Mouse (Mus musculus) neural tube, embryonic 15.5 days (tissue): ENCODE data around the gene Gm10053. TPM values are rescaled to one million over a fixed set of nuclear protein-coding genes. Genes with fewer than 3 reads are reported as not detected.

Experiments
- ATAC-seq: fragments of 200-750 bp; cut with Nextera tagmentation; 2 replicates; pipeline ENCODE4 v1.8.0; 2017; ENCODE audit warnings: mild to moderate bottlenecking, moderate TSS enrichment, moderate library complexity; ENCODE audit not compliant: low FRiP score
- H3K27ac ChIP-seq: fragments of 300-500 bp; sonication (generic); replicated peaks from 2 replicates; pipeline ENCODE4 v1.5.1; 2015; ENCODE audit warnings: mild to moderate bottlenecking, inconsistent platforms
- H3K27me3 ChIP-seq: fragments of 300-500 bp; sonication (generic); replicated peaks from 2 replicates; pipeline ENCODE4 v1.6.1; 2015; ENCODE audit warnings: inconsistent platforms
- H3K36me3 ChIP-seq: fragments of 300-500 bp; sonication (generic); 2 replicates; pipeline ENCODE4 v1.6.1; 2015; ENCODE audit warnings: inconsistent platforms
- H3K4me1 ChIP-seq: fragments of 300-500 bp; sonication (generic); 2 replicates; pipeline ENCODE4 v1.6.1; 2015; ENCODE audit warnings: inconsistent platforms
- H3K4me2 ChIP-seq: fragments of 300-500 bp; sonication (generic); 2 replicates; pipeline ENCODE4 v1.6.1; 2015; ENCODE audit warnings: inconsistent platforms, mild to moderate bottlenecking, moderate library complexity
- H3K4me3 ChIP-seq: fragments of 300-500 bp; sonication (generic); replicated peaks from 2 replicates; pipeline ENCODE4 v1.5.1; 2015; ENCODE audit warnings: mild to moderate bottlenecking, inconsistent platforms
- H3K9ac ChIP-seq: fragments of 300-500 bp; sonication (generic); replicated peaks from 2 replicates; pipeline ENCODE4 v1.6.1; 2015; ENCODE audit warnings: mild to moderate bottlenecking, inconsistent platforms
- H3K9me3 ChIP-seq: fragments of 300-500 bp; sonication (generic); replicated peaks from 2 replicates; pipeline ENCODE4 v1.6.1; 2016; ENCODE audit warnings: inconsistent platforms
- WGBS: fragments of 180-500 bp; shearing (Covaris S2); methylation state at CpG from one replicate; pipeline ENCODE4 v1.1.7; 2015; ENCODE audit warnings: mixed read lengths; 5-methylcytosine and 5-hydroxymethylcytosine counted together
- polyA plus RNA-seq: library from polyadenylated mRNA; unstranded; fragments of >200 nt; fragmentation: Nextera tagmentation; extraction: Ambion mirVana; gene quantifications from 2 replicates; pipeline ENCODE4 v1.2.1, GENCODE M21; 2015

Gene Gm10053
- polyA plus RNA-seq, 1 experiment from 2014 or later: 341 TPM

DNA sequence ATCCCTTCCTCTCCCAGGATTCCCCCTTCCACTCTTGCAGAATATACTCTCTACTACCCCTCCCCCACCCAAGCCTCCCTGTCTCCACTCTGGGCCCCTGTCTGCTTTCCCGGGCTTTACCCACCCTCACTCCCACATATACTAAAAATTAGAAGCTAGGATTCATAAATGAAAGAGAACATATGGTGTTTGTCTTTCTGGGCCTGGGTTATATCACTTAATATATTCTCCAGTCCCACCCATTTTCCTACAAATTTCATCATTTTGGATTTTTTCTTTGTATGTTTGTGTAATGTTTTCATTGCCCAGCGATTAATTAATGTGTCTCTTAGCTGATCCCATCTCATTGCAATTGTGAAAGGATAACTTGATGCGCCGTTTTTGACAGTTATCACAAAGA is 5.8 kb downstream of the Gm10053 start:
- no peaks in the 10 kb centered on the region for H3K4me1 ChIP-seq
- no peaks in the 10 kb centered on the region for H3K36me3 ChIP-seq
- no peak overlapping the region for H3K27ac ChIP-seq
- H3K9me3 ChIP-seq: no peaks in the 10 kb centered on the region
- no peak overlapping the region for H3K4me2 ChIP-seq
- no peak for ATAC-seq
- WGBS: 80% methylated on average over 4 of the region's 4 CpGs
- no peak overlapping the region for H3K9ac ChIP-seq
- peaks cover 11% of the 10 kb centered on the region; the same call in 1 of the 2 replicates for H3K27me3 ChIP-seq
- H3K4me3 ChIP-seq: no peak overlapping the region

DNA sequence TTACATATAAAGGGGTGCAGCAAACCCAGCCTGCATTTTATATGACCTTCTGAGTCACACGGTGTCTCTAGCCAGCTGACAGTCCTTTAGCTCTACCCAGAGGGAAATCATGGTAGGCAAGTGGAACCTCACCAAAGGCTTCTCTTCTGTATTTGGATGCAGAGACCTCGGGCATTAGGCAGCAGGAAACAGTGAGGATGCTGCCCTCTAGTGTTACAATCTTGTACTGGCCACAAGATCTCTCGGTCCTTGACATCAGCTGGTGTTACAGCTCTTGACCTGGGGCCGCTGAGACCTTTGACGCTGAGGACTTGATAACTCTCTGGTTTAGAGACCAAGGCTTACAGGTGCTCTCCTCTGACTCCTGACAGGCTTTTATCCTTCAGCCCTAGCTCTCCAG is 10.0 kb downstream of the Gm10053 start:
- H3K9me3 ChIP-seq: no peaks in the 10 kb centered on the region
- no peaks in the 10 kb centered on the region for H3K36me3 ChIP-seq
- WGBS: 9% methylated on average over 5 of the region's 5 CpGs
- H3K9ac ChIP-seq: no peak overlapping the region
- no peak overlapping the region for H3K4me3 ChIP-seq
- peak; percentile 69; the same call in 1 of the 2 replicates for ATAC-seq
- H3K4me1 ChIP-seq: no peaks in the 10 kb centered on the region
- no peak overlapping the region for H3K27ac ChIP-seq
- H3K27me3 ChIP-seq: peaks cover 20% of the 10 kb centered on the region; the same call in 1 of the 2 replicates
- no peak overlapping the region for H3K4me2 ChIP-seq

DNA sequence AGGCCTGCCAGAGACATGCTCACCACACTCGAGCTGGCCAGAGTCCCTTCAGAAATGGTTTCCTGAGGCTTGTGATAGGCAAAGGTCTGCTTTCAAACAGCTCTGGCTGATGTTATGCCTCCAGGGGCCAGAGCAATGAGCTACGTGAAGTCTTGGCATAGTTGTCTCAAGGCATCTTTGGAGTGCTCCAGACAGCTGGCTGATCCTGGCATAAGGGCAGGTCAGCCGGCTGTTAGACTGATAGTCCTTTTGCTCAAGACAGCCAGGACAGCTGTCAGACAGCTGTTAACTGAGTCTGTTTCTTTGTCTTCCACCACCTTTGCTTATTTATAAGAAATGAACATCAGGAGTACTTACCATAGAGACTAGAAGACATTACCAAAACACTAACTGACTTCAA is 11.4 kb downstream of the Gm10053 start:
- Histone ChIP-seq H3K4me2 (no peak overlapping the region), H3K4me1 (no peaks in the 10 kb centered on the region), H3K27me3 (peaks cover 20% of the 10 kb centered on the region; the same call in 1 of the 2 replicates), H3K4me3 (no peak overlapping the region), H3K9ac (no peak overlapping the region), H3K27ac (no peak overlapping the region), H3K9me3 (no peaks in the 10 kb centered on the region), H3K36me3 (no peaks in the 10 kb centered on the region)
- ATAC-seq: no peak
- WGBS: 82% methylated on average over 3 of the region's 3 CpGs

DNA sequence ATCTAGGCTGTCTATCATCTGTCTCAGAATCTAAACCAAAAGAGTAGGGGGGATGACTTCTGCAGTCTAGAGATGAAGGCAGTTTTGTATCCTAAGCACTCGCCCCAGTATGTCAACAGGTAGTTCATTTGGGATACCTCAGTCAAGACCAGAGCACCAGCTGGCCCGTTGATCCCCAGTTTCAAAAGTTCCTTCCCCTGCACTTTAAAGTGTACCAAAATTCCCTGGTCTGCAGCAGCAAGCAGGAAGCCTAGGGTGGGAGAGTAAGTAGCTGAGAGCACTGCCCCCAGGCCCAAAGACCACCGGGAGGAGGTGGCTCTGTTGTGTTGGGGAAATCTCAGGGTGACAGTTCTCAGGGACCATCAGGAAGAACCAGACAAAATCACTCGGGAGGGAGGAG is 21.1 kb downstream of the Gm10053 start:
- H3K36me3 ChIP-seq: no peaks in the 10 kb centered on the region
- H3K4me1 ChIP-seq: peaks cover 26% of the 10 kb centered on the region
- H3K27me3 ChIP-seq: peaks cover 62% of the 10 kb centered on the region
- H3K27ac ChIP-seq: no peak overlapping the region
- 11% methylated on average over 4 of the region's 4 CpGs for WGBS
- H3K9ac ChIP-seq: no peak overlapping the region
- H3K9me3 ChIP-seq: no peaks in the 10 kb centered on the region
- no peak overlapping the region for H3K4me3 ChIP-seq
- ATAC-seq: no peak
- no peak overlapping the region for H3K4me2 ChIP-seq

DNA sequence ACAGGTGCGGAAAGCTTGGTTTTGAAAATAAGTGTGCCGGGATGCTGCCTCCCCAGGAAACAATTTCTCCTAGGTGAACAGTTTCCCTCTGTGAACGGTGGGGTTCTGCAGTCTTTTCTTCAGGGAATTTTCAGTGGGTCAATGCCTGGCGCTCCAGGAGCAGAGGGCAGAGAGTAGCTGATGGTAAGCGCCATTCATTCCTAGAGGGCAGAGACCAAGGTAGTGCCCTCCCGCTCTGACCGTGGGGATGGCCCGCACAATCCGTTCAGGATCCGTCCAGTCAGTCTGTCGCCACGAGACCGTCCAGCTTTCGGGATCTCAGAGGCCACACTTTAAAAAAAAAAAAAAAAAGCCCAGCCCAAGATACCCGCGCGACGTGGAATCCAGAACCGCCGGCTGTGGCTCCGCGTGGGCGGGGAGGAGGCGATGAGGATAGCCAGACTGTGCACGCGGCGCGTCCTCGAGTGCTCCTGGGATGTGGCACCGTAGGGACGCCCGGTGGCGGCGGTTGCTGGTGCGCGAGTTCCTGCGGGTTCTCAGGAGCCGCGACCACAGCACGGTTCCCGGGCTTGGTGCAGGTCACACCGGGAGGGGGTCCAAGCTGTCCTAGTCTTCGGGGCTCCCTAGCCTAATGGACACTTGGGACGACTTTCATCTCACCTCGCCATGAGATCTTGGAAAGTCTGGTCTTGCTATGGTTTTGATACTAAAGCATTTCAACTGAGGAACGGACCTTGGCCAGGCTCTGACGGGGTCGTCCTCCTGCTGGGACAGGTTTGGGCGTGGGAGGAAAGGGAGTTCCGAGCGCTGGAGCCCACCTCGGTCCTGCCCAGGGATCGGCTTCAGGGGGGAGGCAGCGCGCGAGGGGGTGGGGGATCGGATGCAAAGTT is 21.8 kb downstream of the Gm10053 start:
- Histone ChIP-seq H3K36me3 (no peaks in the 10 kb centered on the region), H3K27me3 (peaks cover 69% of the 10 kb centered on the region), H3K4me1 (peaks cover 26% of the 10 kb centered on the region), H3K9ac (no peak overlapping the region), H3K27ac (no peak overlapping the region), H3K9me3 (no peaks in the 10 kb centered on the region), H3K4me3 (no peak overlapping the region; the same call in 1 of the 2 replicates), H3K4me2 (peak overlapping the region; percentile 32)
- no peak for ATAC-seq
- WGBS: under 1% methylated on average over 57 of the region's 57 CpGs

DNA sequence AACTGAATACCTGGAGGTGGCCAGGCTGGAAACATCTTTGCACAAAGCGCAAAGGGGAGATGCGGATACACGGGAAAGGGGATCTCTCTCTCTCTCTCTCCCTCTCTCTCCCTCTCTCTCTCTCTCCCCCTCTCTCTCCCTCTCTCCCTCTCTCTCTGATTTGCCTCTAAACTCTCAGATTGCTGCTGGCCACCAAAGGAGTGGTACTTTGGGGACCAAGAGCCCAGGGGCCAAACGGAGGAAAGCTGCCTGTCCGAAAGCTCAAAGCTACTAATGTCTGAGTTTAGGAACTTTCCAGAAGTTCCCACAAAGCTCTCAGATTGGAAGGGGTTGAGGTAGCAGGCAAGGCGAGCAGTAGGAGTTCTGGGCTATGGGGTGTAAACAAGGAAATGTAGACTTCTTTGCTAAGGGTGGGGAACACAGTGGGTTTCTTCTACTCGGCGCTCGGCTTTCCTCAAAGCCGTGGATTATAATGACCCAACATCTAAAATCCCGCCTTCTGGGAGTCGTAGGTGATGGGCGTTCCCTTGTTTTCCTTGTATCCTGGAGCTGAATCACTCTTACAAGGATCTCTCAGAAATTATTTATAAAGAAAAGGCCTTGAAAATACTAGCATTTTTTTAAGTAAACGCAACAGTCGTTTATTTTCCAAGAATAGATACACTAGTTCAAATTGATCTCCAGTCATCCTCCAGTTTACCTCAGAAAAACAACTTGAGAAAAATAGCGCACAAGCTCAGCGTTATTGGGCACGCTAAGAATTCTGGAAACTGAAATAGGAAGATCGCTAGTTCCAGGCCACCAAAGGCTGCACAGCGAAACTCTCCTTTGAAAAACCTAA is 22.6 kb downstream of the Gm10053 start:
- H3K4me2 ChIP-seq: no peak overlapping the region
- no peak overlapping the region for H3K27ac ChIP-seq
- WGBS: under 1% methylated on average over 20 of the region's 20 CpGs
- H3K4me3 ChIP-seq: no peak overlapping the region
- H3K9me3 ChIP-seq: no peaks in the 10 kb centered on the region
- H3K9ac ChIP-seq: no peak overlapping the region
- ATAC-seq: no peak
- H3K27me3 ChIP-seq: peaks cover 78% of the 10 kb centered on the region
- H3K36me3 ChIP-seq: no peaks in the 10 kb centered on the region
- peaks cover 26% of the 10 kb centered on the region for H3K4me1 ChIP-seq

DNA sequence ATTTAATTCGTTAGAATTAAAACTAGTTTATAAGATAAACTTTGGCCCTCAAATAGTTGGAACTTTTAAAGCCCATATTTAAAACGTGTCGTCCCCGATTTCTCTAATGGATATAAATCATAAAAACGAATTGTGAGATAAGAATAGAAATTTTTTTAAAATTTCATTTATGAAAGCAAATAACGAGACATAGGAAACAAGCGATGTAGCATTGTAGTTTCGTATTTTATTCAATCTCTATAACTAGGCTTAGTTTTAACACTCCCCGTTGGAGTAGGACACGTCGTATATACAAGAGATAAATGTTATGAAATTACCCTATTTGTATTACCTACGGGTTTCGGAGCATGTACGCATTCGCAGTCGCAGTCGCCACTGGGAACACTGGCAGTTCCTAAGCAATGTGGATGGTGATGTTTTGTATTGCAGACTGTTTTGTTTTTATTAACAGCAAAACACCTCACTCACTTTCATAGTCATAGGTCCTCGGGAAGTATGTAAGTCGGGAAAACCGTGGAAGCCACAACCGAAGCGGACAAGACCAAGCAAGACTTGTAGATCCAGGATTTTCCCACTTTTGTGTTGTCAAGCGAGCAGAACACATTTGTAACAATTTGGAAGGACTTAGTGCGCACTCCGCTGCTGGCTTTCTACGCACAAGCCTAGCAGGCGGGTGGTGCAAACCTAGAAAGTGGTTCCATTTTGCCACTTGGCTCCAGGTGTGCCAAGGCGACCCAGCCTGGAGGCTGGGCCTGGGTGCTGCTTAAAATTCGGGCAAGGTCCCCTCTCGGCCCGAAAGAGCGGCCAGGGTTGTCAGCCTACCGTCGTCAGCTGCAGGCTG is 23.5 kb downstream of the Gm10053 start:
- Histone ChIP-seq H3K27me3 (peaks cover 81% of the 10 kb centered on the region), H3K4me3 (peak overlapping the region; percentile 35), H3K4me1 (peaks cover 26% of the 10 kb centered on the region), H3K27ac (no peak overlapping the region), H3K9ac (no peak overlapping the region), H3K4me2 (peak overlapping the region; percentile 68), H3K36me3 (no peaks in the 10 kb centered on the region), H3K9me3 (no peaks in the 10 kb centered on the region)
- WGBS: 2% methylated on average over 34 of the region's 34 CpGs
- no peak for ATAC-seq

DNA sequence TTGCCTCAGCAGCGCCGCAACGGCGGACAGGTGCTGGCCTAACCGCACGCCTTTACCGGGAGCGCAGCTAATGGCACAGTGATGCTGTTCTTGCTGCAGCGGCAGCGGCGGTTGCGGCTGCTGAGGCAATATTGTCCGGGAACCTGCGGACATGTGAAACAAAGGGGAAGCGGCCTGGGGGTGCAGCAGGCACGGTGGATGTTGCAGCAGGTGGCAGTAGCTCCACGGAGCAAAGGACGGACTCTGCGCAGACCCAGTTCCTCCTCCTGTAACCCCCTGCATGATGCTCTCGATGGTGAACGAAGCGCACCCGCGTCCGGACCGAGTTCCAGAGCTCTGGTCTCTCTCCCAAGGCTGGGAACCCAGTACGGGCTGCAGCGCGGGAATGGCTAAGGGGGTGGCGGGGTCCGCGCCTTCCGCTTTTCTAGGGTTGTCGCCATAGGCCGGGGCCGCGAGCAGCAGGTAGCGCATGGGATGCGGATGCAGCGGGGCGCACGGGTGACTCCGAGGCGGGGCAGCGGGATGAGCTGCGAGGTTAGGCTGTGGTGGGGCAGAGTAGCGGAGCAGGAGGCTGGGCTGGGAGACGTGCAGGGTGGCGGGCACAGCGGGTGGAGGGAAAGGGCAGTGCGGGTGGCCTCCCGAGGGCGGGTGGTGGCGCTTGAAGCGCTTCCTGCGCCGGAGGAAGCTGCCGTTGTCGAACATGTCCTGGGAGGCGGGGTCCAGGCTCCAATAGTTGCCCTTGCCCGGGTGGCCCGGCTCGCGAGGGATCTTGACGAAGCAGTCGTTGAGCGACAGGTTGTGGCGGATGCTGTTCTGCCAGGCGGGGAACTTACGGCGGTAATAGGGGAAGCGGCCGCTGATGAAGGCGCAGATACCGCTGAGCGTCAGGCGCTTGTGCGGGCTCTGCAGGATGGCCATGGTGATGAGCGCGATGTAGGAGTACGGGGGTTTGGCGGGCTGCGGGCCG is 24.4 kb downstream of the Gm10053 start:
- peak; percentile 51 for ATAC-seq
- Histone ChIP-seq H3K4me2 (peak overlapping the region; percentile 68), H3K27me3 (peaks cover 85% of the 10 kb centered on the region), H3K9me3 (no peaks in the 10 kb centered on the region), H3K36me3 (no peaks in the 10 kb centered on the region), H3K4me3 (peak overlapping the region; percentile 35), H3K9ac (no peak overlapping the region), H3K4me1 (peaks cover 26% of the 10 kb centered on the region), H3K27ac (no peak overlapping the region)
- under 1% methylated on average over 82 of the region's 84 CpGs for WGBS

DNA sequence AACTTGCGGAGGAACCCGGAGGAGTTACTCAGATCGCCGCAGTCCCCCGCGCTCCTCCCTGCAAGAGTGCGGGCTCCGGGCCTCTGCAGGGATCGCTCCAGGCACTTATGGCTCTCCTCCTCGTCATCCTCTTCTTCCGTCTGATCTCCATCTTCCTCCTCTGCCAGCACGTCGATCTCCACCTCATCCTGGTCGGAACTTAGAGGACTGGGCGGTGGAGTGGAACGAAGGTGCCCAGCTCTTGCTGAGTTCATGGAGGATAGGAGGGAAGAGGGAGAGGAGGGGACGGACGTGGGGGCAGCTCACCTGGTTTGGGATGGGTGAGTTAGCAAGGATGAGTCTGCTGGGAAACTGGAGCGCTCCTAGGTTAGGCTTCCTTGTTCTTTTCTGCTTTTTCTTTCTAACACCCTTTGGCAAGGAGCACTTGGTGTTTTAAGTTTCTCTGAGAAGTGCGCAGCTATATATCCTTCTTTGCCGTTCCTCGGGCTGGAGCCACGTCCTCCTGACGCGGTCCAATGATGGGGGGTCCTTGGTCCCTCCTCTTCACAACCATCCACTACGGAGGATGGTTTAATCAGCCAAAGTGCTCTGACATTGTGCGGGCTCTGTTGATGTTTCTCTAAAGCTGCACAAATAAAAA is 25.2 kb downstream of the Gm10053 start, which contains the start of gene Foxd4:
Foxd4 (minus strand) TSS at position 617 of the 640 bp plus-strand sequence.
- ATAC-seq: no peak
- no peak within 1 kb of the TSS for H3K9ac ChIP-seq

DNA sequence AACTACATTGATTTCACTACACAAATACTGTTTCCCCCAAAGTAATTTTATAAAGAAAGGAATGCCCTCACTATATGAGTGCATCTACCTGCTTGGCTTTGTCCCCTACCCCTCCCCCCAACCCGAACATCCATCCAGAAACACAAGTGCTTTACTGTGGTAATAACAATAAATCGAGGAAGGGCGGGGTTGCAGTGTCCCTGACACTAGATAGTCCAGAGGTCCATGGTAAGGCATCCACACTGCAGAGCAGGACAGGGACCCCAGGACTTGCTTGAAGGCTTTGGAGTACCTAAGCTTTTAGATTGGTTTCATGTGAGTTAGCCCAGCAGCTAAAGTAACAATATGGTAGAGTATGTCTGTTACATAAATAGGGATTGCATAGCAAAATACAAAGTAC is 26.2 kb downstream of the Gm10053 start:
- no peak for ATAC-seq
- peaks cover 74% of the 10 kb centered on the region for H3K27me3 ChIP-seq
- H3K4me3 ChIP-seq: no peak overlapping the region
- WGBS: 4% methylated on average over 3 of the region's 3 CpGs
- H3K27ac ChIP-seq: no peak overlapping the region
- H3K9me3 ChIP-seq: no peaks in the 10 kb centered on the region
- H3K4me1 ChIP-seq: peaks cover 26% of the 10 kb centered on the region
- no peak overlapping the region for H3K9ac ChIP-seq
- no peaks in the 10 kb centered on the region for H3K36me3 ChIP-seq
- no peak overlapping the region for H3K4me2 ChIP-seq

More for the DNA sequence above, 25.2 kb downstream of the Gm10053 start, which contains the start of gene Foxd4:
- Histone ChIP-seq H3K4me3 (peak within 1 kb of the TSS; percentile 35), H3K4me2 (peak within 1 kb of the TSS; percentile 68), H3K36me3 (no peaks in the 10 kb centered on the region), H3K27me3 (peaks cover 81% of the 10 kb centered on the region), H3K4me1 (peaks cover 26% of the 10 kb centered on the region), H3K27ac (no peak within 1 kb of the TSS), H3K9me3 (no peaks in the 10 kb centered on the region)
- WGBS: under 1% methylated on average over 27 of the region's 27 CpGs
